In the genomic region with DNA sequence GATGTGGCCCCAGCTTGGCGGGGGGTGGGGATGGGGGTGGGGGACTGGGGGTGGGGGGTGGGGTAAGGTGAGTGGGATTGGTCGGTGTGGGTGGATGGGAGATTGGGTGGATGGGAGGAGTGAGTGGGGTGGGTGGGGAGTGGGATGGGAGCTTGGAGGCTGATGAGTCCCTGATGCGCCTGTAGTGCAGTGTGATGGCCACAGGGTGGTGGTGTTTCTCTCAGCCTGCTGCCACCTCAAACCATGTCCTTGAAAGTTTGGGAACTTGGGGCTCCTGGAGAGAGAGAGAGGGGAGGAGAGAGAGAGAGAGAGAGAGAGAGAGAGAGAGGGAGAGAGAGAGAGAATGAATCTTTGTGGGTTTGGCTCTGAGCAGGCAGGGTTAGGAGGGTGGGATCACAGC, we compare ENCODE assay signal across 9 mouse cellular contexts. TPM values are rescaled to one million over a fixed set of nuclear protein-coding genes. Genes with fewer than 3 reads are reported as not detected.
DNase-seq lines count a peak whose midpoint lies in the region; ATAC-seq and TF ChIP-seq lines count a peak whose summit lies in the region.
"Had no signal": no experiment of that assay in that cellular context is flagged by ENCODE, and none has a peak within 500 bp of the region (broad histone marks: within the 10 kb centered on the region; RNA-seq: fewer than 3 reads in every experiment).

No protein-coding gene starts in this region.

- TF ChIP-seq CTCF in layer of hippocampus, adult 2 months (conservative IDR thresholded peaks at IDR 0.05): peak; percentile 66
- TF ChIP-seq CTCF in Patski (IDR thresholded peaks at IDR 0.05): peak; percentile 56

- no peak overlapping the region for H3K27ac ChIP-seq in layer of hippocampus, adult 2 months

- in situ Hi-C loops in Patski (cut with MboI; ENCODE audit: low pct_unique_long_range_greater_than_20kb): loop anchor here (10.0 kb wide), 1 partner anchor 499 kb away; the partner anchor contains the start of gene Acsm5

- no peak for ATAC-seq in Patski

- H3K27me3 ChIP-seq in Patski: no peaks in the 10 kb centered on the region

- CTCF ChIA-PET in Patski (lab: Charles Lee): interaction anchor here (0.9 to 3.2 kb wide), 3 partner anchors 17 to 504 kb away, joined by 3 to 16 read pairs (median 3); partner anchors contain the start of gene Acsm5

- peak; percentile 30 to 64 for DNase-seq in adrenal gland, adult (ENCODE audit: inconsistent age in 2 of 2, low spot score in 1 of 2)
- DNase-seq in adrenal gland, adult 8-10 months: no peak
- peak in 1 of 2 experiments; percentile 44 for DNase-seq in layer of hippocampus, adult 2 months (ENCODE audit: low spot score in 2 of 2)
- DNase-seq in layer of hippocampus, adult 9-10 months (ENCODE audit: low spot score): no peak
- DNase-seq in Patski (ENCODE audit: low read depth, low spot score): no peak
- DNase-seq in frontal cortex, postnatal 25 days (ENCODE audit: low spot score in 2 of 2): peak; percentile 19 to 24
- DNase-seq in natural killer cell, adult 2 months (ENCODE audit: low spot score in 2 of 2): no peak
- no peak for DNase-seq in Muller cell, postnatal 12 days (ENCODE audit: inconsistent ontology term)

- POLR2A ChIA-PET in Patski (lab: Charles Lee): interaction anchor here (0.6 kb wide), 1 partner anchor 499 kb away, joined by 3 read pairs; no protein-coding TSS in a partner anchor

- H3K4me3 ChIP-seq in layer of hippocampus, adult 2 months: no peak overlapping the region
- H3K4me3 ChIP-seq: erythroblast, embryonic 14.5 days had no signal

RNA-seq across cellular contexts. Expression of gene Gprc5b, which starts 20.7 kb away (rescaled TPM):
- 100 to 1,000 TPM; 139 to 182 (median 170) TPM for total RNA-seq in adrenal gland, adult 8-10 months (2022)
- total RNA-seq in layer of hippocampus, adult 2 months (2021): 100 to 1,000 TPM; 124 to 134 TPM
- polyA plus RNA-seq in Patski (2021): 23.3 TPM

Comparison
In these comparisons a context has a peak if more than half of its experiments do, and no peak if none do; other contexts are left out.
1. DNase-seq: peak in adrenal gland, adult (2 of 2) and frontal cortex, postnatal 25 days (2 of 2); none in adrenal gland, adult 8-10 months (single experiment), layer of hippocampus, adult 9-10 months (single experiment), Patski (single experiment), natural killer cell, adult 2 months (0 of 2) and Muller cell, postnatal 12 days (single experiment).